Mouse (Mus musculus) neural tube, embryonic 14.5 days (tissue): ENCODE data around the gene Galp. TPM values are rescaled to one million over a fixed set of nuclear protein-coding genes. Genes with fewer than 3 reads are reported as not detected.

Experiments used
- ATAC-seq: fragments of 200-750 bp; cut with Nextera tagmentation; 2 replicates; pipeline ENCODE4 v1.8.0; 2017; ENCODE audit warnings: low read depth, mild to moderate bottlenecking, moderate TSS enrichment, moderate library complexity
- H3K27ac ChIP-seq: fragments of 300-500 bp; sonication (generic); 2 replicates; pipeline ENCODE4 v1.5.1; 2014; ENCODE audit warnings: low read depth, mild to moderate bottlenecking, control low read depth, low read length, moderate library complexity, mixed read lengths
- H3K27me3 ChIP-seq: fragments of 300-500 bp; sonication (generic); 2 replicates; pipeline ENCODE4 v1.6.1; 2014; ENCODE audit warnings: low read length; ENCODE audit not compliant: control insufficient read depth, insufficient read depth
- H3K36me3 ChIP-seq: fragments of 300-500 bp; sonication (generic); 2 replicates; pipeline ENCODE4 v1.6.1; 2014; ENCODE audit warnings: low read length, mixed read lengths; ENCODE audit not compliant: control insufficient read depth, insufficient read depth
- H3K4me1 ChIP-seq: fragments of 300-500 bp; sonication (generic); 2 replicates; pipeline ENCODE4 v1.6.1; 2014; ENCODE audit warnings: low read length; ENCODE audit not compliant: control insufficient read depth, insufficient read depth
- H3K4me2 ChIP-seq: fragments of 300-500 bp; sonication (generic); 2 replicates; pipeline ENCODE4 v1.6.1; 2014; ENCODE audit warnings: mild to moderate bottlenecking, low read depth, low read length, control low read depth
- H3K4me3 ChIP-seq: fragments of 300-500 bp; sonication (generic); 2 replicates; pipeline ENCODE4 v1.5.1; 2014; ENCODE audit warnings: low read depth, low read length, control low read depth, mixed read lengths
- H3K9ac ChIP-seq: fragments of 300-500 bp; sonication (generic); replicated peaks from 2 replicates; pipeline ENCODE4 v1.6.1; 2014; ENCODE audit warnings: low read depth, mild to moderate bottlenecking, control low read depth, low read length, mixed read lengths
- H3K9me3 ChIP-seq: fragments of 300-500 bp; sonication (generic); 2 replicates; pipeline ENCODE4 v1.6.1; 2016; ENCODE audit warnings: low read length; ENCODE audit not compliant: control insufficient read depth
- WGBS: fragments of 180-500 bp; shearing (Covaris S2); extraction: QIAGEN DNeasy Blood & Tissue Kit; methylation state at CpG from one replicate; pipeline ENCODE4 v1.1.7; 2014; 5-methylcytosine and 5-hydroxymethylcytosine counted together
- polyA plus RNA-seq: library from polyadenylated mRNA; unstranded; fragments of >200 nt; fragmentation: Nextera tagmentation; extraction: Ambion mirVana; gene quantifications from 2 replicates; pipeline ENCODE4 v1.2.1, GENCODE M21; 2014

Gene Galp
- polyA plus RNA-seq, 1 experiment from 2014 or later = not detected

DNA sequence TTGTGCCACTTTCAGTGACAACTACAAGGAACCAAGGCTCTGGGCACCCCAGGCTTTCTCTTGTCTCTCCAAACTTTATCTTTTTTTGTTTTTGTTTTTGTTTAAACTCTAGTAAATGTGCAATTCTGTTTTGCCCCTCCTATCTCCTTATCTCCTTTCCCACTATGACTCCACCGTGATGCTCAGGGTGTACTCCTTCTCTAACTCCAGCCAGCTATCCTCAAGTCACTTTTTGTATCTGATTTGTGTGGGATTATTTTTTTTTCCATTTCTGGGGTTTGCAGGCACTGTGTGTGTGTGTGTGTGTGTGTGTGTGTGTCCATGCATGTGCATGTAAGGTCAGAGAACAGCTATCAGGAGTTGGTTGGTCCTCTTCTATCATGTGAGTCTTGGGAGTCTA is 39.4 kb upstream of the Galp start:
- Histone ChIP-seq H3K9ac (no peak overlapping the region), H3K4me2 (no peak overlapping the region), H3K4me3 (no peak overlapping the region), H3K36me3 (no peaks in the 10 kb centered on the region), H3K4me1 (peaks cover 16% of the 10 kb centered on the region), H3K27me3 (no peaks in the 10 kb centered on the region), H3K9me3 (no peaks in the 10 kb centered on the region), H3K27ac (no peak overlapping the region)
- ATAC-seq = no peak
- WGBS = 96% methylated on average over 1 of the region's 1 CpGs

DNA sequence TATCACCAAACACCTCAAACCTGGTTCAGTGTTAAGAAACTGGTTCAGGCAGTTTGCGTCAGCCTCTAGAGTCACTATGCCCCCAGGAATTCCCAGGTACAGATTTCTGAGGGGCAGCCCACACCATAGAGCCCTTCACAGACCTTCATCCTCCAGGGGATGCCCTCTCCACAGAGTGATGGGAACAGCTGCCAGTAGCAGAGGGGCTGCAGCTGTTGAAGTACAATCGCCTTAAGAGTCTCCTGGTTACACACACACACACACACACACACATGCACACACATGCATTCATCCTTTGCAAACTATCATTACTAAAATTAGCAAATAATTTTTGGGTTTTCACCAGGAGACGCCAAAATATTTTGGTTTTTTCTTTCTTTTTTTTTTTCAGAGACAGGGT is 37.3 kb upstream of the Galp start:
- Histone ChIP-seq H3K4me2 (no peak overlapping the region), H3K27me3 (no peaks in the 10 kb centered on the region), H3K4me1 (peaks cover 6% of the 10 kb centered on the region), H3K27ac (no peak overlapping the region), H3K9me3 (no peaks in the 10 kb centered on the region), H3K4me3 (no peak overlapping the region), H3K9ac (no peak overlapping the region), H3K36me3 (no peaks in the 10 kb centered on the region)
- 86% methylated on average over 3 of the region's 3 CpGs for WGBS
- no peak for ATAC-seq

DNA sequence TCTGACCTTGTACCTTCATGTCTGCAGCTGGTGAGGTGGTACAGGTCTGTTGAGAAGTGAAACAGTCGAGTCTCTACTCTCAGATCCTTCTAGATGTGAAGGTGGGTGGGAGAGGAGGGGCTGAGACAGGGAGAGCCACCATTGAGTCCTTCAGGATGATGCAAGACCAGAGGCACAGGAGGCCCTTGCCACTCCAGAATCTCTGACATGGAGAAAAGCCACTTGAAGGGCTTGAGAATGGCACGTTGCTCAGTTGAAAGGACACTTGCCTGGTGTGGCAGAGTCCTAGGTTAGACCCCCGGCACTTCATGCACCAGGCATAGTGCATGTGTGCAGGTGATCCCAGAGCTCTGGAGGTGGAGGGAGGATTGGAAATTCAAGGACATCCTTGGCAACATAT is 35.3 kb upstream of the Galp start:
- H3K4me3 ChIP-seq = no peak overlapping the region
- no peak overlapping the region for H3K27ac ChIP-seq
- H3K9me3 ChIP-seq = no peaks in the 10 kb centered on the region
- H3K4me1 ChIP-seq = peaks cover 2% of the 10 kb centered on the region
- no peak overlapping the region for H3K9ac ChIP-seq
- no peaks in the 10 kb centered on the region for H3K27me3 ChIP-seq
- no peak for ATAC-seq
- no peaks in the 10 kb centered on the region for H3K36me3 ChIP-seq
- 58% methylated on average over 3 of the region's 3 CpGs for WGBS
- H3K4me2 ChIP-seq = no peak overlapping the region

DNA sequence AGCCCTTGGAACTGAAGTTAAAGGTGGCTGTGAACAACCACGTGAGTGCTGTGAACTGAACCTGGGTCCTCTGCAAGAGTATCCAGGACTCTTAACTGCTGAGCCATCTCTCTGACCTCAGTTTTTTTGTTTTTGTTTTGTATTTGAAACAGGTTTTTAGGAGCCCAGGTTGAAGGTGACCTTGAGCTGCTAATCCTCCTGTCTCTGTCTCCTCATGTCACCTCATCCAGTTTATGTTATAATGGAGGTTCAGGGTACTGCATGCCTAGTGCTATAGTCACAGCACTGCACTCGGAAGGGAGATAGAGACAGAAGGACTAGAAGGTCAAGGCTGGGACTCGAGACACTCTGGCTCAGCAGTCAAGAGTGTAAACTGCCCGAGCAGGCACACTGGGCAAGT is 34.7 kb upstream of the Galp start:
- Histone ChIP-seq H3K27ac (no peak overlapping the region), H3K4me2 (no peak overlapping the region), H3K4me3 (no peak overlapping the region), H3K27me3 (no peaks in the 10 kb centered on the region), H3K4me1 (no peaks in the 10 kb centered on the region), H3K9me3 (no peaks in the 10 kb centered on the region), H3K36me3 (no peaks in the 10 kb centered on the region), H3K9ac (no peak overlapping the region)
- 85% methylated on average over 4 of the region's 4 CpGs for WGBS
- ATAC-seq = no peak

DNA sequence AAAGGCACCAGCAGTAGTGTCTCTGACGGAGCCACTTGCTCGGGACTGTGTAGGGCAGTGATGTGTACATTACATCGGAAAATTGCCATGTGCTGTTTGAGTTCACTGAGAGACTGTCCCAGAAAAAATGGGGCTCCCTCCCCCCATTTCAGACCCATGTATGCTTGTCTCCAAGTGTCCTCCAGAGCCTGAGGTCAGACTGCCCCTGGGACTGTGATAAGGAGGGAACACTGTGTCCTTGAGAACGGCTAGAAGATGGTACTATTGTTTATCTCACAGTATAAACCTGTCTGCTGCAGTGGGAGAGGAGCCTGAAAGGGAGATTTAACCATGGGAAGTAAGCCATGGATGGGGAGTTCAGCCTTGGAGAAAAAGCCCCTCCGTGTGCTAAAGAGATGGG is 32.2 kb upstream of the Galp start:
- Histone ChIP-seq H3K27me3 (no peaks in the 10 kb centered on the region), H3K27ac (no peak overlapping the region), H3K9ac (no peak overlapping the region), H3K4me1 (no peaks in the 10 kb centered on the region), H3K36me3 (no peaks in the 10 kb centered on the region), H3K4me3 (no peak overlapping the region), H3K9me3 (no peaks in the 10 kb centered on the region), H3K4me2 (no peak overlapping the region)
- 79% methylated on average over 5 of the region's 5 CpGs for WGBS
- no peak for ATAC-seq

DNA sequence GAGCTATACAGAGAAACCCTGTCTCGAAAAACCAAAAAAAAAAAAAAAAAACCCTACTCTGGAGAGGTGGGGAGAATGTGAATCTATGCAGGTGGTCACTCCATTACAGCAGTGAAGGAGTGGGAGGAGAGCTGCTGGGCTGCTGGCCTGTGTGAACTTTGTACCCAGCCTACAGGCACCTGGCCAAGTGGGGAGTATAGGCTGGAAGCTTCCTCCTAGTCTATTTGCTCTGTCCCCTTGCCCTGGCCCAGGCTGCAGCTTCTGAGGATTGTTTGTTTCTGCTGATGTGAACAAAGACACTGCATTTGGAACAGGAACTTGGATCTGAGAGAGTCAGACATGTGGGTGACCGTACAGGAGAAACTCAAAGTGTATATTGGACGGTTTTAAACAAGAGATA is 27.5 kb upstream of the Galp start:
- no peak overlapping the region for H3K4me2 ChIP-seq
- no peaks in the 10 kb centered on the region for H3K27me3 ChIP-seq
- no peak overlapping the region for H3K4me3 ChIP-seq
- ATAC-seq = no peak
- 80% methylated on average over 3 of the region's 3 CpGs for WGBS
- no peaks in the 10 kb centered on the region for H3K9me3 ChIP-seq
- H3K9ac ChIP-seq = no peak overlapping the region
- no peaks in the 10 kb centered on the region for H3K36me3 ChIP-seq
- peaks cover 6% of the 10 kb centered on the region; the same call in 1 of the 2 replicates for H3K4me1 ChIP-seq
- no peak overlapping the region for H3K27ac ChIP-seq

DNA sequence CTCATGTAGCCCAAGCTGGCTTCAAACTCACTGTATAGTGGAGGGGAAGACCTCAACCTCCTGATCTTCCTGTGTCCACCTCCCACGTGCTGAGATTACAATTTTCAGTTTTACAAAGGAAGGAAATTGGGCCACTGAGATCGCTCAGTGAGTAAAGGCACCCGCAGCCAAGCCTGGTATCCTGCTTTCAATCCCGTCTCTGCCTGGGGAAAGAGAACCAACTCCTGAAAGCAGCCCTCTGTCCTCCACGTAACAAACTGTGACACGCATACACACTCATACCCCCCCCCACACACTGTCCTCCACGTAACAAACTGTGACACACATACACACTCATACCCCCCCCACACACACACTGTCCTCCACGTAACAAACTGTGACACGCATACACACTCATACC is 26.5 kb upstream of the Galp start:
- no peaks in the 10 kb centered on the region for H3K27me3 ChIP-seq
- peaks cover 6% of the 10 kb centered on the region; the same call in 1 of the 2 replicates for H3K4me1 ChIP-seq
- H3K36me3 ChIP-seq = no peaks in the 10 kb centered on the region
- no peak overlapping the region for H3K27ac ChIP-seq
- 88% methylated on average over 9 of the region's 9 CpGs for WGBS
- no peak overlapping the region for H3K4me2 ChIP-seq
- no peak overlapping the region for H3K9ac ChIP-seq
- no peaks in the 10 kb centered on the region for H3K9me3 ChIP-seq
- ATAC-seq = no peak
- H3K4me3 ChIP-seq = no peak overlapping the region

DNA sequence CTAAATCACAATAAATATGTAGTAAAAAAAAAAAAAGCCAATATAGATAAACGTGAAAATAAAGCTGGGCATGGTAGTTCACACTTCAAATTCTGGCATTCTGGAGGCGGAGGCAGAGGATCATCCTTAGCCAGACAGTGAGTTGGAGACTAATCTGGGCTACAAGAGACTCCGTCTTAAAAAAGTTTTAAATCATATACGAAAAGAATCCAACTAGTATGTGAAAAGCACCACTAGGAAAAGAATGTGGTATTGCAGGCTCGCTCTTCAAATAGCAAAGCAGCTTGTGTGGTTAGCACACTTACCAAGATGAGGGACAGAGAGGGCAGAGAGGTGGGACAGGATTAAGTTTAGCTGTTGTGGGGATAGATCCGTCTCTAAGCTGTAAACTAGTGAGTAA is 26.0 kb upstream of the Galp start:
- Histone ChIP-seq H3K27ac (peak overlapping the region; percentile 84; the same call in 1 of the 2 replicates), H3K4me1 (peaks cover 6% of the 10 kb centered on the region; the same call in 1 of the 2 replicates), H3K9me3 (no peaks in the 10 kb centered on the region), H3K9ac (peak overlapping the region; percentile 17; the same call in 1 of the 2 replicates), H3K36me3 (no peaks in the 10 kb centered on the region), H3K4me3 (peak overlapping the region; percentile 61; the same call in 1 of the 2 replicates), H3K4me2 (peak overlapping the region; percentile 82), H3K27me3 (no peaks in the 10 kb centered on the region)
- ATAC-seq = no peak
- WGBS = 52% methylated on average over 6 of the region's 6 CpGs

DNA sequence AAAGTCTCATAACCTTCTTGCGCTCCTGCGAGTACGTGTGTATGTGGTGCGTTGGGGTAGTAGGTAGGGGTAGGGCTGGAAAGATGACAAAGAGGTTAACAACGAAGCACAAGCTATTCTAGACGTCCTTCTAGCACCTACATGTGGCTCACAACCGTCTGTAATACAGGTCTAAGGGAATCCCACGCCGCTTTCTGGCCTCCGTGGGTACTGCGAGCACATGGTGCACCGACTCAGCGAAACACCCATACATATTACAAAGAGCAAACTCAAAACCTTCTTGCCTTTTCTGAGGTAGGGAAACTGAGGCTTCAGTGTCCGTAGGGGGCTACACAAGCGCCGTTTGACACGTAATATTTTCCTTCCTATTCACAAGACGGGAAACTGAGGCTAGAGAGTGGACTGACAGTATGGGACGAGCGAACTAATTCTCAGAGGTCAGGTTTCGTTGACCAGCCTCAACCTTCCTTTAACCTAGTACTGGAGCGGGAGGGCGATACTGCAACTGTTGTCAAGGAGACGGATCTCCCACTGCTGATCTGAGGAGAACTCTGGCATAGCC is 25.4 kb upstream of the Galp start:
- Histone ChIP-seq H3K9me3 (no peaks in the 10 kb centered on the region), H3K27ac (peak overlapping the region; percentile 84), H3K9ac (peak overlapping the region; percentile 54), H3K4me3 (peak overlapping the region; percentile 61), H3K27me3 (no peaks in the 10 kb centered on the region), H3K4me1 (peaks cover 6% of the 10 kb centered on the region; the same call in 1 of the 2 replicates), H3K36me3 (no peaks in the 10 kb centered on the region), H3K4me2 (peak overlapping the region; percentile 82)
- peak; percentile 55 for ATAC-seq
- WGBS = 2% methylated on average over 24 of the region's 24 CpGs
